Mouse (Mus musculus) kidney, embryonic 15.5 days (tissue): Measurements from ENCODE around the gene Kalrn. TPM values are rescaled to one million over a fixed set of nuclear protein-coding genes. Genes with fewer than 3 reads are reported as not detected.

Experiments used
- ATAC-seq: fragments of 200-750 bp; cut with Nextera tagmentation; replicated peaks from 2 replicates; pipeline ENCODE4 v1.8.0; 2017; ENCODE audit warnings: moderate TSS enrichment; ENCODE audit not compliant: low FRiP score
- H3K27ac ChIP-seq: fragments of 300-500 bp; sonication (generic); 2 replicates; pipeline ENCODE4 v1.5.1; 2015; ENCODE audit warnings: mild to moderate bottlenecking, inconsistent platforms
- H3K27me3 ChIP-seq: fragments of 300-500 bp; sonication (generic); 2 replicates; pipeline ENCODE4 v1.6.1; 2015; ENCODE audit warnings: inconsistent platforms
- H3K36me3 ChIP-seq: fragments of 300-500 bp; sonication (generic); 2 replicates; pipeline ENCODE4 v1.6.1; 2015; ENCODE audit warnings: inconsistent platforms
- H3K4me1 ChIP-seq: fragments of 300-500 bp; sonication (generic); 2 replicates; pipeline ENCODE4 v1.6.1; 2015; ENCODE audit warnings: inconsistent platforms
- H3K4me2 ChIP-seq: fragments of 300-500 bp; sonication (generic); 2 replicates; pipeline ENCODE4 v1.6.1; 2015; ENCODE audit warnings: moderate library complexity, mild to moderate bottlenecking, inconsistent platforms
- H3K4me3 ChIP-seq: fragments of 300-500 bp; sonication (generic); replicated peaks from 2 replicates; pipeline ENCODE4 v1.5.1; 2015; ENCODE audit warnings: mild to moderate bottlenecking, inconsistent platforms
- H3K9ac ChIP-seq: fragments of 300-500 bp; sonication (generic); 2 replicates; pipeline ENCODE4 v1.6.1; 2015; ENCODE audit warnings: mild to moderate bottlenecking, inconsistent platforms
- H3K9me3 ChIP-seq: fragments of 300-500 bp; sonication (generic); replicated peaks from 2 replicates; pipeline ENCODE4 v1.6.1; 2016; ENCODE audit warnings: inconsistent platforms
- WGBS: fragments of 180-500 bp; shearing (Covaris S2); methylation state at CpG from one replicate; pipeline ENCODE4 v1.1.7; 2015; ENCODE audit warnings: mixed read lengths; 5-methylcytosine and 5-hydroxymethylcytosine counted together
- polyA plus RNA-seq: library from polyadenylated mRNA; unstranded; fragments of >200 nt; fragmentation: Nextera tagmentation; extraction: Ambion mirVana; gene quantifications from 2 replicates; pipeline ENCODE4 v1.2.1, GENCODE M21; 2015

The Kalrn gene
- polyA plus RNA-seq, 1 experiment from 2014 or later, result 15.8 TPM

DNA sequence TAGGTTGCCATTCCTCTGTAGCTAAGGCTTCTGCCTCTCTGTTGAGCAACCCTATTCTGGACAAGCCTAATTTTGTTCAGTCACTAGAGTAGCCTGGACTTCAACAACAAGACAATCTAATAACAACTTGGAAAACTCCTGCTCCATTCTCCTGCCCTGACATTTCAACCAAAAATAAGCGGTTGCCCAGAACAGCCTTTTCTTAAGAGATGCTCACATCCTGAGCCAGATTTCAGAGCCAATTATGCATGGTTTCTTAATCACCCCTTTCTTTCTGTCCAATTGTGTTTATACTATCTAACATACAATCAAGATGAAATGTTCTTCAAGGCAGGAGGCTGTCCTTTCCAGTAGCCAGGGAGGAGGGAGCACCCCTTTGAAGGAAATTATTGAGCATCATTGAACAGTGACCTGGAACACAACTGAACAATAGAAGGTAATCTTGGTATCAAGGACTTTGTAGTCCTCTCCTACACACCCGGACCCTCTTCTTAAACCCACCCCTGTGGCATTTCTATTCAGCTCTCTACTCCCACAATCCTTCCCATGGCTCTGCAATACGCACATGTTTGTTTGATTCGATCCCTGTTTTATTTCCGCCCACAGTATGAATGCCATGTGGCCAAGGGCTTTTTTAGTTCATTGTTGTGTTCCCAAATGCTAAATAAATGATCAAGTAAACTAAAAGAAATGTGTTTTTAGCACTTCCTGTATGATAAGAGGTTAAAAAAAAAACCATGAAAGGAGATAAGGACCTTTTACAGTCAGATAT lies 275.2 kb downstream of the Kalrn start:
- Histone ChIP-seq H3K4me2 (no peak overlapping the region), H3K9ac (no peak overlapping the region), H3K36me3 (peaks cover under 1% of the 10 kb centered on the region; the same call in 1 of the 2 replicates), H3K27ac (no peak overlapping the region), H3K4me1 (0 out of 2 replicates have a peak, but pooled peaks cover 3% of the 10 kb centered on the region), H3K4me3 (no peak overlapping the region), H3K27me3 (no peaks in the 10 kb centered on the region), H3K9me3 (no peaks in the 10 kb centered on the region)
- no peak for ATAC-seq
- 92% methylated on average over 5 of the region's 5 CpGs for WGBS

DNA sequence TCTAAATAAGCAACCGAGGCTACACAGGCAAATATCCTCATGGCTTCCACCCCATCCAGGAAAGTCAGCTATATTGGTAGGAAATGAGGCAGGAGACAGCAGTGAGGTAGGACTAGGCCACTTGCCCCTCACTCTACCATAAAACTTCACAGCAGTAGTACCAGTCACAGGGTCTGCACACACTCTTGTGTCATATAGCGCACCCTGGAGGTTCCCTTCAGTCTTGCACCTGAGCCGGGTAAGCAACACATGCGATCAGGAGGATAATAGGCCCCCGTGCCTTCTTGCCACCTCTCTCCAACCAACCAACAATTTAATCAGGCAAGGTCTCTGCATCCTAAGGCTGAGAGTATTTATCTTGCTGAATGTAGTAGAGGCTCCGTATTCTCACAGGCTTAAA lies 278.8 kb downstream of the Kalrn start:
- Histone ChIP-seq H3K4me3 (no peak overlapping the region), H3K36me3 (peaks cover 7% of the 10 kb centered on the region; the same call in 1 of the 2 replicates), H3K4me2 (no peak overlapping the region), H3K9me3 (no peaks in the 10 kb centered on the region), H3K27me3 (no peaks in the 10 kb centered on the region), H3K27ac (no peak overlapping the region), H3K9ac (no peak overlapping the region), H3K4me1 (no peaks in the 10 kb centered on the region)
- no peak for ATAC-seq
- 85% methylated on average over 6 of the region's 6 CpGs for WGBS

DNA sequence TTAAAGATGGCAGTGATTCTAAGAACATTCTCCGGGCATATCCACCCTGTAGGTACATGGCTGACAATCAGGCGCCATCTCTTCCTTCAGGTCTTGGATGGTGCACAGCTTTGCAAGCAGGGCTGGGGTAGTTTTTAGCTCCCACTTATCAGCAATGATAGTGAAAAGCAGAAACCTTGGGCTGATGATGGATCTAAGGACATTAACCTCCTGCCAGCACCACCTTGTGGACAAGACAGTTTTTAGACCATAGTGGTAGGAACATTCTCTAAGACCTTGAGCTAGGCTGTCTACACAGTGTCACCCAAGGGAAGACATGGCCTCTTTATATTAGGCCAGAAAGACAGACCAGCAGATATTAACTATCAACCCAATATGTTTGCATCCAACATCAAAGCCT lies 279.7 kb downstream of the Kalrn start:
- WGBS, result 94% methylated on average over 2 of the region's 2 CpGs
- H3K9ac ChIP-seq, result no peak overlapping the region

GRCm38 (mm10) chr16:34289583-34289982 lies 283.7 kb downstream of the Kalrn start:
- no peak for ATAC-seq
- no peaks in the 10 kb centered on the region for H3K27me3 ChIP-seq
- 57% methylated on average over 7 of the region's 7 CpGs for WGBS
- H3K4me1 ChIP-seq, result no peaks in the 10 kb centered on the region
- H3K9ac ChIP-seq, result no peak overlapping the region
- peaks cover 7% of the 10 kb centered on the region; the same call in 1 of the 2 replicates for H3K36me3 ChIP-seq
- no peaks in the 10 kb centered on the region for H3K9me3 ChIP-seq
- no peak overlapping the region for H3K4me3 ChIP-seq
- no peak overlapping the region for H3K4me2 ChIP-seq
- no peak overlapping the region for H3K27ac ChIP-seq

More for the DNA sequence above, 279.7 kb downstream of the Kalrn start:
- Histone ChIP-seq H3K27me3 (no peaks in the 10 kb centered on the region), H3K36me3 (peaks cover 7% of the 10 kb centered on the region; the same call in 1 of the 2 replicates), H3K9me3 (no peaks in the 10 kb centered on the region), H3K4me1 (no peaks in the 10 kb centered on the region), H3K27ac (no peak overlapping the region), H3K4me2 (no peak overlapping the region), H3K4me3 (no peak overlapping the region)
- no peak for ATAC-seq

- H3K36me3 ChIP-seq, result no peaks in the 10 kb centered on the region
- H3K4me2 ChIP-seq, result no peak overlapping the region
- H3K4me3 ChIP-seq, result no peak overlapping the region
- WGBS, result 90% methylated on average over 8 of the region's 8 CpGs
- H3K4me1 ChIP-seq, result no peaks in the 10 kb centered on the region
- no peaks in the 10 kb centered on the region for H3K9me3 ChIP-seq
- H3K9ac ChIP-seq, result no peak overlapping the region
- no peak overlapping the region for H3K27ac ChIP-seq
- no peak for ATAC-seq
- H3K27me3 ChIP-seq, result no peaks in the 10 kb centered on the region
Observed at GRCm38 (mm10) chr16:34282026-34282425, 291.3 kb downstream of the Kalrn start.

DNA sequence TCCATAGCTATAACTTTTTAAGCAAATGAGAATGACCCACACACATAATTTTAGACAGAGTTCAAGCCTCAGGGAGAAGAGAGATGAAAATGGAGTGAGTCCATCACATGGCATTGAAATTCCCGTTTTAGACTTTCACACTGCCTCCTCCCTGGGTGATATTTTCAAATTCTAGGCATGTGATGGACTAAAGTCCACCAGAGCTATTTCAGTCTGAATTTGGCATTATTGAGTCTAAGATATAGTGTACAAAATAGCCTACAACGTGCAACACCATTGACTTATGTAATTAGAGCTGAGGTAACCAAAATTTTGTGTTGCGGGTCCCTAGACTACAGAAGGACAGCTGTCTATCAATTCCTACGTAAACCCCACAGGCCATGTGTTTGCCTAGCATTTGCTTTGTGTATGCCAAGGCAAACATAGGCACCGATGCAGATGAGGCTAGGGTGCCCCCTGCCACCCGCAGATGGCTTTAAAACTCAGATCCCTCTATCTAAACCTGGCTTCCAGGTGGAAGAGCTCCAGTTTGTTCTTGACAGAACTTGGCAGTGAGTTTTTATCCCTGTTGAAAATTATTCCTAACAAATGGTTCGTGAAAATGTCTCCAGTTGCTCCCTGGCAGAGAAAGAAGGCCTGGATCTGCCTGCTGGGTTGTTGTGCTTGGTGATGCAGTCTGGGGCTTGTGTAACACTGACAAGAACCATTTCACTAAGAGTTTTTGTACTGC lies 293.5 kb downstream of the Kalrn start:
- no peaks in the 10 kb centered on the region for H3K9me3 ChIP-seq
- no peaks in the 10 kb centered on the region for H3K27me3 ChIP-seq
- no peaks in the 10 kb centered on the region for H3K4me1 ChIP-seq
- no peak overlapping the region for H3K4me2 ChIP-seq
- WGBS, result 80% methylated on average over 7 of the region's 7 CpGs
- H3K9ac ChIP-seq, result no peak overlapping the region
- no peak overlapping the region for H3K4me3 ChIP-seq
- no peak for ATAC-seq
- H3K36me3 ChIP-seq, result no peaks in the 10 kb centered on the region
- no peak overlapping the region for H3K27ac ChIP-seq

GRCm38 (mm10) chr16:34278249-34278790 lies 295.0 kb downstream of the Kalrn start:
- H3K9ac ChIP-seq, result no peak overlapping the region
- H3K36me3 ChIP-seq, result no peaks in the 10 kb centered on the region
- H3K4me2 ChIP-seq, result no peak overlapping the region
- no peak overlapping the region for H3K4me3 ChIP-seq
- no peaks in the 10 kb centered on the region for H3K4me1 ChIP-seq
- no peaks in the 10 kb centered on the region for H3K9me3 ChIP-seq
- no peak overlapping the region for H3K27ac ChIP-seq
- no peaks in the 10 kb centered on the region for H3K27me3 ChIP-seq
- ATAC-seq, result no peak
- WGBS, result 46% methylated on average over 4 of the region's 4 CpGs

DNA sequence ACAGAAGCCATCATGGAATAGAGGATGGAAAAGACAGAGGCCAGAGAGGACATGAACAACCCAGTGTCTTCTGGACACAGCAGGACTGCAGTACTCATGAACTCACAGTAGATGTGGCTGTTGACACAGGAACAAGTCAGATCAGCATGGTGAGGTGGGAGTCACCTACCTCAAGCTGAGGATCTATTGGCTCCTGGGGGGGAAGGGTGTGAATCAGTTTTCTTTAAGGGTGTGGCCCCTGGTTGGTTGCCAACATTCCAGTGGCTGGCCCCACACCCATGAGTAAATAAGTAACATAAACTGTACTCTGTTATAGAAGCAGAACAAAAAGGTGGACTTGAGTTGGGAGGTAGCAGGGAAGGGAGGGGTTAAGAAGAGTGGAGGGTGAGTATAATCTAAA lies 298.7 kb downstream of the Kalrn start:
- H3K27ac ChIP-seq, result no peak overlapping the region
- H3K36me3 ChIP-seq, result no peaks in the 10 kb centered on the region
- peak; percentile 60; the same call in 1 of the 2 replicates for ATAC-seq
- H3K4me3 ChIP-seq, result no peak overlapping the region
- no peaks in the 10 kb centered on the region for H3K4me1 ChIP-seq
- no peaks in the 10 kb centered on the region for H3K27me3 ChIP-seq
- no peak overlapping the region for H3K4me2 ChIP-seq
- H3K9ac ChIP-seq, result no peak overlapping the region
- no peaks in the 10 kb centered on the region for H3K9me3 ChIP-seq

- Histone ChIP-seq H3K4me1 (no peaks in the 10 kb centered on the region), H3K27me3 (no peaks in the 10 kb centered on the region), H3K27ac (no peak overlapping the region), H3K36me3 (no peaks in the 10 kb centered on the region), H3K4me3 (no peak overlapping the region), H3K9me3 (no peaks in the 10 kb centered on the region), H3K4me2 (no peak overlapping the region), H3K9ac (no peak overlapping the region)
- WGBS, result 80% methylated on average over 5 of the region's 5 CpGs
- ATAC-seq, result no peak
Observed at GRCm38 (mm10) chr16:34271476-34271875, 301.9 kb downstream of the Kalrn start.

- no peak for ATAC-seq
- WGBS, result 84% methylated on average over 2 of the region's 2 CpGs
Observed at GRCm38 (mm10) chr16:34270681-34271080, 302.7 kb downstream of the Kalrn start.

GRCm38 (mm10) chr16:34269642-34270041 lies 303.7 kb downstream of the Kalrn start:
- Histone ChIP-seq H3K4me2 (no peak overlapping the region), H3K27ac (no peak overlapping the region), H3K9me3 (no peaks in the 10 kb centered on the region), H3K27me3 (no peaks in the 10 kb centered on the region), H3K9ac (no peak overlapping the region), H3K4me1 (no peaks in the 10 kb centered on the region), H3K36me3 (no peaks in the 10 kb centered on the region), H3K4me3 (no peak overlapping the region)
- 90% methylated on average over 8 of the region's 8 CpGs for WGBS
- ATAC-seq, result no peak

More at GRCm38 (mm10) chr16:34270681-34271080, 302.7 kb downstream of the Kalrn start:
- Histone ChIP-seq H3K36me3 (no peaks in the 10 kb centered on the region), H3K27ac (no peak overlapping the region), H3K9ac (no peak overlapping the region), H3K4me3 (no peak overlapping the region), H3K27me3 (no peaks in the 10 kb centered on the region), H3K9me3 (no peaks in the 10 kb centered on the region), H3K4me1 (no peaks in the 10 kb centered on the region), H3K4me2 (no peak overlapping the region)

DNA sequence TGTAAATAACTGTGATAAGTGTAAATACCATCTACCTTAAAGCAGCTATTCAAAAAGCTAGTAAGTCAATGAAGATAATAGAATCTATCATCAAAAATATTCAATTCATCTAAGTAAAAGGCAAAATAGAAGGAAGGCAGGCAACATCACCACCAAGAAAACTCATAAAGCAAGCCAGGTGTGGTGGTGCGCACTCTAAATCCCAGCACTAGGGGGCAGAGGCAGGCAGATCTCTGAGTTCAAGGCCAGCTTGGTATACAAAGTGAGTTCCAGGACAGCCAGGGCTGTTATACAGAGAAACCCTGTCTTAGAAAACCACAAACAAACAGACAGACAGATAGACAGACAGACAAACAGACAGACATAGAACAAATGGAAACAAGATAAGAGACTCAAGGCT lies 305.6 kb downstream of the Kalrn start:
- Histone ChIP-seq H3K9me3 (no peaks in the 10 kb centered on the region), H3K36me3 (no peaks in the 10 kb centered on the region), H3K4me3 (no peak overlapping the region), H3K27me3 (no peaks in the 10 kb centered on the region), H3K4me1 (peaks cover 10% of the 10 kb centered on the region), H3K27ac (no peak overlapping the region), H3K4me2 (no peak overlapping the region), H3K9ac (no peak overlapping the region)
- 97% methylated on average over 1 of the region's 1 CpGs for WGBS
- no peak for ATAC-seq
